Mouse (Mus musculus) CD4-positive, CD25-positive, alpha-beta regulatory T cell, adult 4 months (primary cell): ENCODE measurements around the gene Saa3. TPM values are rescaled to one million over a fixed set of nuclear protein-coding genes. Genes with fewer than 3 reads are reported as not detected.
"Not testable (repeated sequence)": the region's sequence is repeated elsewhere in the genome, so short reads cannot be mapped to it uniquely, and the experiment has no call there.

Experiments
- ATAC-seq: one replicate; pipeline ENCODE4 v1.8.0; 2017
- polyA plus RNA-seq, 2 experiments: library from polyadenylated mRNA; unstranded; fragments of 100-300 nt; shearing (Covaris generic); gene quantifications; one replicate each; pipeline ENCODE4 v1.2.1; 2017

Saa3 gene
- polyA plus RNA-seq, 2 experiments from 2014 or later: not detected

DNA sequence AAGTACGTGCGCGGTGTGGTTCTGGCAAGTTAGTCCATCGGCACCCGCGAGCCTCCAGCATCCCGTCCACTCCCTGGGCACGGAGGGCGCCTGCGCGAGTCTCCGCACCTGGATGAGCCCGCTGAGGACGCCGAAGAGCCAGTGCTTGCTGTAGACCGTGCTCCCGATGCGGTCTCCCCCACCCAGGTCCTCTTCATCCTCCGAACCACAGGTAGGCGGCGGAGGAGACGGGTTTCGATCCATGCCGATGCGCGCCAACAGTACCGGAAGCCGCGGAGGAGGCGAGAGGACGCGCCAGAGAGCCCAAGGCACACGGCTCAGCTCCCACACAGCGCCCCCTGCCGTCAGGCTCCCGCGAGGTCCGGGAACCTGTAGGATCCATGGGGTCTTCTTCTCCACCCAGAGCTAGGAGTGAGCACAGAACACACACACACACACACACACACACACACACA, 5.1 kb downstream of the Saa3 start, which contains the start of gene Saal1:
TSS of gene Saal1 (minus strand) at position 291 of the 455 bp plus-strand sequence.
- ATAC-seq: peak; percentile 97

GRCm38 (mm10) chr7:46700521-46701025, 14.9 kb downstream of the Saa3 start:
- no peak for ATAC-seq

DNA sequence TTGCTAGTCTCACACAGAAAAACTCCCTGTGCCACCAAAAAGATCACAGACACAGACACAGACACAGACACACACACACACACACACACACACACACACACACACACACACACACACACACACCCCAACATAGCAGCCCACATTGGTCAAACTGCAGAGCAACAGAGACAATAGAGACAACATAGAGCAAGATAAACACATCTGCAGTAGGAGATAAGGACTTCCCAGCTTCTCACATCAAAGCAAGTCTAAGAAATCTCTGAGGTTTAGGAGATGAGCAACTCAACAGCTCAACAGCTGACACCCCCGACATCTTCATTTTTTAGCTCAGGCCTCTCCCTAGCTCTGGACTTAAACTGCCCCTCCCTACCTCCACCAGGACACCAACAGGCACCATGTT, 18.7 kb downstream of the Saa3 start:
- ATAC-seq: no peak

- ATAC-seq: no peak
These were observed 28.7 kb downstream of the Saa3 start for GRCm38 (mm10) chr7:46686827-46687226.

GRCm38 (mm10) chr7:46680732-46681131, 34.8 kb downstream of the Saa3 start:
- ATAC-seq: no peak

DNA sequence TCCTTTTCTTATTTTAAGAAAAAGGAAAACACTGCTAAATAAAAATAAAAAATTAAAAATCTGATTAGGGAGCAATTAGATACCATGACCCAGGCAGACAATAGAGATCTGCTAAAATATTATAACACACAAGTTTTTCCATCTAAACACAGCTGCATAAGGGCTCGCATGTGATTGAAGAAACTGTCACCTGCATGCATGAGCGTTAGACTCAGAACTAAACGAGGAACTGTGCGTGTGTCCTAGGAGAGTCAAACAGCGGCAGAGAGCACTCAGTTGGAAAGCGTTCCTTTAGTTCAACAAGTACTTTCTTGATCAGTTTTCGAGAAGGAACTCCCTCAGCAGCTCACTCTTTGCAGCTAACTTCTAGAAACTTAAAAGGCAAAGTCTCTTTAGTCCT, 36.5 kb downstream of the Saa3 start:
- not testable (repeated sequence) for ATAC-seq

DNA sequence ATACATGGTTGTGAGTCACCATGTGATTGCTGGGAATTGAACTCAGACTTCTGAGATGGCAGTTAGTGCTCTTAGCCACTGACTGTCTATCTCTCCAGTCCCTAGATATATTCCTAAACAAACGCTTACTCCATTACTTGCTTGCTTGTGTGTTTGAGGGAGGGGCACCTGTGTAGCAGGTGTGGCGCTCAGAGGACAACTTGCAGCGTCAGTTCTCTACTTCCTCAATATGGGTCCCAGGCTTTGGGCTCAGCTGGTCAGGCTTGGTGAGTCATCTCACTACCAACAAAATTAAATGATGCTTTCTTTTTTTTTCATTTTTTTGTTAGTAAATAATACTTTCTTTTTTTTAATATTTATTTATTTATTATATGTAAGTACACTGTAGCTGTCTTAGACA, 37.1 kb downstream of the Saa3 start:
- ATAC-seq: no peak

DNA sequence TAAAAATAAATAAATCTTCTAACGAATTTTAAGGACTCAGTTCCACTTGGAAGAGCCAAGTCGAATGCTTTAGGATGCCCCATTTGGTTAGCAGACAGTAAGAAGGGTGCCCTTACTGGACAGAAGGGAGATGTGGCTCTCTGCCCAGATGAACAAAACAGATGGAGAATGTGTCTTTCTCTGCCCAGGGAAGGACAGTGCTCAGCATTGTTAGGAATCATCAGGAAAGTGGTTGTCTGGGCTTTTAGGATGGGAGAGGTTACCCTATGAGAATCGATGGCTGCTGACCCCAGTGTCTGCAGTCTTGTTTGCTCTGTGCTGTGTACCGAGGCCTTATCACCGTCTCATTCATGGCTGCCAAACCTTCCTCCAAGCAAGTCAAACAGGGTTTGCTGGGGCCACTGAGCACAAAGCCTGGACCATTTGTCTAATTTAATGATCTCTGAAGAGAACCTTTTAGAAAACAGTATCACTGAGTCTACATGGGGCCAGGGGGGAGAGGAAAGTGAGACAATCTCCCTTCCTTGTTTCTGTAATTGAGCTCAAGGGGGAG, 38.6 kb downstream of the Saa3 start:
- ATAC-seq: no peak

DNA sequence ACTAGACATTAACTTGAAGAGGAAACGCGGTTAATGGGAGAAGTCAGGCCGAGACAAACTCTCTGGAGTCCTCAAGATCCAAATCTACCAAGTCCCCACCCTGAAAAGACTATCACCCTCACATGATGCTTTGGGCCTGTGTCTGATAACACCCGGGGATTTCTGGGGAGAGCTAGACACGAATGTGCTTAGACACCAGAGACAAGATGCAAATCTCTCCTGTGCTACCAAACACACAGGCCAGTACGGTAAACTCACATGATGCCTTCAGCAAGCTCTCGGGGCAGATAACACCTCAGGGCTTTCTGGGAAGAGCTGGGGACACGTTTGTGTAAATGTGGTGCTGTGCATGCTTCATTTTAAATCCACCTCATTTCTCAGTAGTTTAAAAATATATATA, 39.6 kb downstream of the Saa3 start:
- ATAC-seq: no peak

DNA sequence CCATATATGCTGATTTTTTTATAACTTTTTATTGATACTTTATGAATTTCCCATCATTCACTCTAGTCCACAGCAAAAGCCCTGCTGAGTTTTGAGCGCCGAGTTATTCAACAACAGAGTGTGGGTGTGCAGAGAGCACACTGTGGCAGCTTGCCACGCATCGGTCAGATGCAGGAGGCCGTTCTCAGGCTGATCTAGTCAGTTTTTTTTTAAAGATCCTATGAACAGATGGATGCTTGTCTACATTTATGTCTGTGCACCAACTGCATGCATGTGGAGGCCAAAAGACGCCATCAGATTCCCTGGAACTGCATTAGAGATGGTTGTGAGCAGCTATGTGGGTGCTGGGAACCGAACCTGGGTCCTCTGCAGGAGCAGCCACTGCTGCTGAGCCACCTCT, 40.4 kb downstream of the Saa3 start:
- ATAC-seq: no peak

DNA sequence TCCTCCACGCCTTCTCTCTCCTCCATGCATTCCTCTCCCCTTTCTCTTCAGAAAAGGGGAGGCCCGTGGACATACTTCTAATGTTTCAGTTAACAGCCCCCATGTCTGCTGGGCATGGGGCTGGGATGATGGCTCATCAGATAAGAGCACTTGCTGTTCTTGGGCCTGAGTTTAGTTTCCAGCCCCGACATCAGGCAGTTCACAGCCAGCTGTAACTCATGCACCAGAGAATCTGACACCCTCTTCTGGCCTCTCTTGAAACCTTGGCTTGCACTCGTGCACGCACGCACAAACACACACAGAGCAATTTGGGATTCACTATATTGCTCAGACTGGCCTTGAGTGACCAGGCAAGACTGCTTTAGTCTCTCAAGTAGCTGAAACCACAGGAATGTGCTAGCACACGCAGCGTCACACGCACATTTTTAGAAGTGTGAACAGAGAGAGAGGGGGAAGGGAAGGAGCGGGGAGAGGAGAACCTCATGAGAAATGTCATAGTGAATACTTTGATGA, 43.3 kb downstream of the Saa3 start, which contains the start of gene Tph1:
TSS of gene Tph1 (minus strand) at position 378 of the 513 bp plus-strand sequence.
- no peak for ATAC-seq

- ATAC-seq: no peak
These were observed 48.2 kb downstream of the Saa3 start for GRCm38 (mm10) chr7:46667256-46667655.

DNA sequence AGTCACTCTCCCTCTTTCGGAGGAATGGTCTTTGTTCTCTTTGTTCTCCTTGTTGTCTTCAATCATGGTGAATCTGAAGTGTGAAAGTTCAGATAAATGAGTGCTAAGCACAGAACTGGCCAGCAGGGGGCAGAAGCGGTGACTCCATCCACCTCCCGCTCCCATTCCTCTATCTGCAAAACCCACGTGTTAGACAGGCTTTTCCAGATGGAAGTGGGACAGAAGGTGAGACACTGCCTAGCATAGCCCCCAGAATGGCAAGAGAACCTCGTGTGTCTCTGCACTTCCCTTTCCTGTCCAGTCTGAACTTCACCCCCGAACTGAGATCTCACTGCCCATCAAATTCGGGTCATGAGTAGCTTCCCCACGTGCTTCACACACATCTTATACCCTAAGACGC, 50.3 kb downstream of the Saa3 start:
- ATAC-seq: no peak

Other genes with a start within 250 kb of the Saa3 start
- 10 to 100 TPM; 20.2 to 25.5 TPM for gene Sergef, start 75.9 kb downstream of the Saa3 start, polyA plus RNA-seq
- under 1 TPM in 1 of 2 experiments, not detected in 1; 0.48 TPM for gene Tph1, start 43.2 kb downstream of the Saa3 start, polyA plus RNA-seq
- gene Saal1, start 5.0 kb downstream of the Saa3 start, polyA plus RNA-seq: 10 to 100 TPM; 16.0 to 20.2 TPM
- not detected for gene Saa4, start 16.9 kb upstream of the Saa3 start, polyA plus RNA-seq
- gene Saa1, start 27.3 kb upstream of the Saa3 start, polyA plus RNA-seq: not detected
- gene Saa2, start 36.1 kb upstream of the Saa3 start, polyA plus RNA-seq: not detected
- 10 to 100 TPM; 14.2 to 26.1 TPM for gene Hps5, start 80.4 kb upstream of the Saa3 start, polyA plus RNA-seq
- 10 to 100 TPM; 20.7 to 28.1 TPM for gene Gtf2h1, start 80.4 kb upstream of the Saa3 start, polyA plus RNA-seq
- gene Ldha, start 125.8 kb upstream of the Saa3 start, polyA plus RNA-seq: 100 to 1,000 TPM; 817 to 958 TPM
- not detected for gene Ldhc, start 145.5 kb upstream of the Saa3 start, polyA plus RNA-seq
- gene Tsg101, start 204.3 kb upstream of the Saa3 start, polyA plus RNA-seq: 100 to 1,000 TPM in 1 of 2 experiments, 10 to 100 TPM in 1; 78.3 to 102 TPM
- gene Uevld, start 242.8 kb upstream of the Saa3 start, polyA plus RNA-seq: 1 to 10 TPM; 7.5 to 9.0 TPM